Mouse (Mus musculus) testis, adult 2 months (tissue): ENCODE measurements around the gene Casq1. TPM values are rescaled to one million over a fixed set of nuclear protein-coding genes. Genes with fewer than 3 reads are reported as not detected.

Source experiments
- H3K27ac ChIP-seq: fragments of 200-500 bp; 2 replicates; pipeline ENCODE4 v1.5.1; 2012; ENCODE audit warnings: low read depth, low read length; ENCODE audit not compliant: control insufficient read depth, insufficient read depth
- H3K27me3 ChIP-seq: fragments of 200-500 bp; 2 replicates; pipeline ENCODE4 v1.6.1; 2012; ENCODE audit warnings: mild to moderate bottlenecking, low read length, moderate library complexity; ENCODE audit not compliant: control insufficient read depth, insufficient read depth
- H3K36me3 ChIP-seq: fragments of 200-500 bp; 2 replicates; pipeline ENCODE4 v1.6.1; 2012; ENCODE audit warnings: mild to moderate bottlenecking, low read length; ENCODE audit not compliant: control insufficient read depth, insufficient read depth
- H3K4me1 ChIP-seq: fragments of 200-500 bp; 2 replicates; pipeline ENCODE4 v1.6.1; 2012; ENCODE audit warnings: low read length; ENCODE audit not compliant: control insufficient read depth, insufficient read depth
- H3K4me3 ChIP-seq: fragments of 200-500 bp; 2 replicates; pipeline ENCODE4 v1.5.1; 2012; ENCODE audit warnings: low read depth, mild to moderate bottlenecking, low read length, moderate library complexity, mixed read lengths; ENCODE audit not compliant: control insufficient read depth
- CTCF ChIP-seq: fragments of 200-500 bp; IDR thresholded peaks from 2 replicates; pipeline ENCODE4 v1.5.1; 2012; ENCODE audit warnings: low read depth, mild to moderate bottlenecking, inconsistent platforms, low read length, moderate library complexity; ENCODE audit not compliant: control insufficient read depth, insufficient read depth, insufficient replicate concordance
- POLR2A ChIP-seq: fragments of 200-500 bp; IDR thresholded peaks from 2 replicates; pipeline ENCODE4 v1.6.1; 2012; ENCODE audit warnings: low read depth, mild to moderate bottlenecking, inconsistent platforms, low read length, moderate library complexity; ENCODE audit not compliant: control insufficient read depth
- polyA plus RNA-seq: library from polyadenylated mRNA; depleted of rRNA; stranded (reverse); fragments of >200 nt; gene quantifications from 2 replicates; pipeline ENCODE4 v1.2.3, GENCODE M21; 2012; rRNA removed

Gene Casq1
- polyA plus RNA-seq, 1 experiment, result 15.8 TPM

GRCm38 (mm10) chr1:172172381-172172780 is 47.3 kb downstream of the Casq1 start:
- Histone ChIP-seq H3K4me1 (no peaks in the 10 kb centered on the region), H3K27me3 (no peaks in the 10 kb centered on the region), H3K36me3 (peaks cover 1% of the 10 kb centered on the region), H3K4me3 (no peak overlapping the region), H3K27ac (no peak overlapping the region)
- TF ChIP-seq CTCF (no peak), POLR2A (no peak)

GRCm38 (mm10) chr1:172169809-172170208 is 49.9 kb downstream of the Casq1 start:
- H3K4me3 ChIP-seq, result no peak overlapping the region
- no peak overlapping the region for H3K27ac ChIP-seq
- H3K27me3 ChIP-seq, result no peaks in the 10 kb centered on the region
- no peaks in the 10 kb centered on the region; the same call in none of the 2 replicates for H3K36me3 ChIP-seq
- TF ChIP-seq CTCF (no peak), POLR2A (no peak)
- H3K4me1 ChIP-seq, result no peaks in the 10 kb centered on the region

- Histone ChIP-seq H3K4me3 (no peak overlapping the region), H3K27ac (no peak overlapping the region), H3K36me3 (no peaks in the 10 kb centered on the region; the same call in 1 of the 2 replicates), H3K27me3 (no peaks in the 10 kb centered on the region), H3K4me1 (no peaks in the 10 kb centered on the region)
- TF ChIP-seq CTCF (no peak), POLR2A (no peak)
Observed at GRCm38 (mm10) chr1:172167911-172168310, 51.8 kb downstream of the Casq1 start.

GRCm38 (mm10) chr1:172162959-172163358 is 56.7 kb downstream of the Casq1 start:
- H3K4me1 ChIP-seq, result no peaks in the 10 kb centered on the region
- no peak overlapping the region for H3K4me3 ChIP-seq
- H3K36me3 ChIP-seq, result no peaks in the 10 kb centered on the region; the same call in 1 of the 2 replicates
- H3K27ac ChIP-seq, result no peak overlapping the region
- TF ChIP-seq POLR2A (no peak), CTCF (no peak)
- H3K27me3 ChIP-seq, result no peaks in the 10 kb centered on the region

- no peaks in the 10 kb centered on the region for H3K27me3 ChIP-seq
- no peaks in the 10 kb centered on the region; the same call in 1 of the 2 replicates for H3K36me3 ChIP-seq
- H3K27ac ChIP-seq, result no peak overlapping the region
- no peaks in the 10 kb centered on the region for H3K4me1 ChIP-seq
- TF ChIP-seq CTCF, result no peak
- TF ChIP-seq POLR2A, result no peak
- no peak overlapping the region for H3K4me3 ChIP-seq
Observed at GRCm38 (mm10) chr1:172162009-172162408, 57.7 kb downstream of the Casq1 start.

- H3K36me3 ChIP-seq, result no peaks in the 10 kb centered on the region; the same call in 1 of the 2 replicates
- no peak for TF ChIP-seq CTCF
- TF ChIP-seq POLR2A, result no peak
- H3K4me3 ChIP-seq, result no peak overlapping the region
- no peak overlapping the region for H3K27ac ChIP-seq
- no peaks in the 10 kb centered on the region for H3K27me3 ChIP-seq
- no peaks in the 10 kb centered on the region for H3K4me1 ChIP-seq
Observed at GRCm38 (mm10) chr1:172160508-172160907, 59.2 kb downstream of the Casq1 start.

- no peaks in the 10 kb centered on the region for H3K4me1 ChIP-seq
- TF ChIP-seq POLR2A (no peak), CTCF (no peak)
- H3K36me3 ChIP-seq, result no peaks in the 10 kb centered on the region; the same call in 1 of the 2 replicates
- no peak overlapping the region for H3K4me3 ChIP-seq
- H3K27me3 ChIP-seq, result no peaks in the 10 kb centered on the region
- H3K27ac ChIP-seq, result no peak overlapping the region
Observed at GRCm38 (mm10) chr1:172159970-172160369, 59.7 kb downstream of the Casq1 start.

Other genes with a start within 250 kb of the Casq1 start
- 2.6 and 4.6 TPM in 2 replicates for gene Vangl2, start 191.4 kb downstream of the Casq1 start, polyA plus RNA-seq
- gene Nhlh1, start 162.3 kb downstream of the Casq1 start, polyA plus RNA-seq, result 0.24 and 0.33 TPM in 2 replicates
- gene Copa, start 137.3 kb downstream of the Casq1 start, polyA plus RNA-seq, result 28.1 and 33.1 TPM in 2 replicates
- gene Ncstn, start 137.1 kb downstream of the Casq1 start, polyA plus RNA-seq, result 60.5 and 77.9 TPM in 2 replicates
- 22.3 and 25.8 TPM in 2 replicates for gene Pex19, start 93.1 kb downstream of the Casq1 start, polyA plus RNA-seq
- gene Dcaf8, start 71.8 kb downstream of the Casq1 start, polyA plus RNA-seq, result 53.2 and 55.6 TPM in 2 replicates
- 15.8 and 17.5 TPM in 2 replicates for gene Pea15a, start 13.1 kb downstream of the Casq1 start, polyA plus RNA-seq
- gene Atp1a4, start 38.5 kb upstream of the Casq1 start, polyA plus RNA-seq, result 322 and 331 TPM in 2 replicates
- gene Igsf8, start 41.8 kb upstream of the Casq1 start, polyA plus RNA-seq, result 43.9 and 52.2 TPM in 2 replicates
- gene Atp1a2, start 78.2 kb upstream of the Casq1 start, polyA plus RNA-seq, result 12.4 and 17.3 TPM in 2 replicates
- gene Kcnj9, start 109.5 kb upstream of the Casq1 start, polyA plus RNA-seq, result 40.4 and 41.2 TPM in 2 replicates
- gene Kcnj10, start 121.3 kb upstream of the Casq1 start, polyA plus RNA-seq, result 0.06 TPM in 2 replicates
- 3.8 and 4.0 TPM in 2 replicates for gene Pigm, start 156.7 kb upstream of the Casq1 start, polyA plus RNA-seq